Mouse (Mus musculus): ENCODE measurements around the gene Tubb5.
A peak's percentile ranks its signal among the peaks of the same experiment; 100 is the strongest.

Tubb5 gene

GRCm38 (mm10) chr17:35825109-35825850, 12.8 kb downstream of the Tubb5 start:
- DNase-seq, result no peak

DNA sequence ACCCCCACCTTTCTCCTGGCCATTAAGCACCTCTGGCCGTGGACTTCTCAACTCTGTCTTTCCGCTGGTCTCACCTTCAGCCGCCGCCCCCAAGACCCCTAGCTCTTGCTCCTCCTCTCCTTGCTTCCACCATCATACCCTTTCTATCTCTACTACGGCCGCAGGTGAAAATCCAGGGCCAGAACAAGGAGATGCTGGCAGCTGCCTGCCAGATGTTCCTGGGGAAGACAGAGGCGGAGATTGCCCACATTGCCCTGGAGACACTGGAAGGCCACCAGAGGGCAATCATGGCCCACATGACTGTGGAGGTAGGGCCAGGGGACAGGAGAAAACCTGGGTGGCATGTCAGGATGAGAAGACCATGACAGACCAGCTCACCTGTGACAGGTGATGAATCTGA, 13.7 kb downstream of the Tubb5 start:
- DNase-seq, result peak in 1 of 2 experiments; percentile 38

DNA sequence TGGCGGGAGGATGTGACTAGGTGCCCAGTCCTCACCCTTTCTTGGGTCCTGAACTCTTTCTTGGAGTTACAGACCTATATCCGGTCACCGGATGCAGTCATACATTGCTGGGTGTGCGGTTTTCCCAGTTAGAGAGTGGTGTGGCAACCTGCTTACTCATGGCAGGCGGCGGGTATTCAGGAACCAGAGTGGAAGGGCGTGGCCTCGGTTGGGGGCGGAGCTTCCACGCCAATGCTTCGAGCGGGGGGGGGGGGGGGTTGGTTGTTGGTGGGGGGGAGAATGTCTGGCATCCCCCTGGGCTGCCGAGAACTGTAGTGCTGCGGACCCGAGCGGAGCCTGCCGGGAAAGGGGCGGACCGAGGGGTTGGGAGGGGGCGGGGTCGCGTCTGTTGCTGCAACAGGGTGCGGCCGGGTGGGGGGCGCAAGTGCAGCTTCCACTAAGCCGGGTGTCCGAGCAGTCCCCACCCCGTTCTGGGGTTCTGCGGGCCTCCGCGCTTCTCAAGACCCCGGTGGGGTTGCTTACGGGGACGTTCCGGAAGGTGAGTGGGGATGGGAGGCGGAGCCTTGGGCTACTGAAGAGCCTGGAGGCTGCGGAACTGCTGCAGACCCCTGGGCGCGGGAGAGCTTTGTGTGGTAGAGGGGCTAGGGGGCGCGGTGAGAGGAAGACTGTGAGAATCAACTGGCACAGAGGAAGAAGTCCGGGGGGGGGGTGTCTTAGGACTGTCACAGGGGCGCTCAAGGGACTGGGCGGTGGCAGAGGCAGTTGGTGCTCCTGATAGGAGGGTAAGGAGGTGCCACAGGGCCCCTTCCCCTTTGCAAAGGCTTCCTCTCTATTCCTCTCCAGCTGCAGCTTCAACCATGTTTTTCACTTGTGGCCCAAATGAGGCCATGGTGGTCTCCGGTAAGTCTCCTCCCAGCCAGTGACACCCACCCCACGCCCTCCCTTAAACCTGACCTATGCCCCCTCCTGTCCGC, 14.9 kb downstream of the Tubb5 start, which contains the start of gene Flot1:
TSS of gene Flot1 (plus strand) at position 267 of the 974 bp plus-strand sequence.
- peak; percentile 88 to 92 for DNase-seq

DNA sequence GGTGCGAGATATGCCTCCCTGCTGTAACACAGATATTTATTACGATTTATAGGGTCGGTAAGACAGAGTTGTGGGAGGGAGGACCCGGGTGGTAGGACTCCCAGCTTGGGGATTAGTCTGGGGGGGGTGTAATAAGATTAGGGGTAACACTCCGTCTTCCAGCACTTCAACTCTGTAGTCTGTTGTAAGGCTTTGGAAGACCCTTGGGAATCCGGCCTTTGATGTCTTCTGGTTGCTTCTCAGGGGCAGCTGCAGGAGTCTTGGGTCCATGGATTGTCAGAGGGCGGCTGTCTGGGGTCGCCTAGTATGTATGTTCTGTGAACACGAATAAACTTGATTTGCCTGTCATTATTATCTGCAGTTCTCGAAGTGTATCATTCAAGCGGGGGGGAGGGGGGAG, 15.5 kb downstream of the Tubb5 start:
- no peak for DNase-seq

GRCm38 (mm10) chr17:35821439-35822430, 16.4 kb downstream of the Tubb5 start, which contains the start of gene Ier3:
Ier3 (plus strand) TSS chr17:35821684.
- peak; percentile 81 to 86 for DNase-seq

DNA sequence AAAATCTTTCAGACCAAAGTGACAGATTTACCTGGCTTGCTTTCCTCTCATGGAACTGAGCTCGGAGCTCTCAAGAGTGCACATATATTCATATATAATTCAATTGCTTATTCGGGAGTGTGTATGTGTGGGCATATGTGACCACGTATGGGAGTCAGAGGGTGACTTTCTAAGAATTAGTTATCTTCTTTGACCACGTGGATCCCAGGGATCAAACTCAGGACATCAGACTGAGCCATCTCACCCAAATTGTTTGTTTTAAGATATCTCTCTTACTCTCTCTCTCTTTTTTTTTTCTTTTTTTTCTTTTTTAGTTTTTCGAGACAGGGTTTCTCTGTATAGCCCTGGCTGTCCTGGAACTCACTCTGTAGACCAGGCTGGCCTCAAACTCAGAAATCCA, 18.0 kb downstream of the Tubb5 start:
- DNase-seq, result no peak

DNA sequence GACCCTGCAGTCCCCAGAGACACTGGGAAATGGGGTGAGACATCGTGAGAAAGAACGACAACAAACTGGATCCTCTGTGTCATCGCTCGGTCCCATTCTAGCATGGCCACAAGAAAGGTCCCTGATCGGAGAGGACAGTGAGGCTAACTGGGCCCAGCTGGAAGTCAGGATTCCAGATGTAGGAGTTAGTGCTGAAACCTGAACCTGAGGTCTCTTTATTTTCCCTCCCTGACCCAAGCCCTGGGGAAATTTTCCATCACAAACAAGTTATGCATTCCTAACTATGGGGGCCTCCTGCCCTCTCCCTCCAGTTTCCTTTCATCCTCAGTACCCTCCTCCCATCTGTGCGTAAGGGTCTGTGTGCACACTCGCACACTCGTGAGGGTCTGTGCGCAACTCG, 20.9 kb downstream of the Tubb5 start:
- DNase-seq, result no peak

- no peak for DNase-seq
Observed at GRCm38 (mm10) chr17:35816686-35817085, 21.4 kb downstream of the Tubb5 start.

GRCm38 (mm10) chr17:35815836-35816235, 22.3 kb downstream of the Tubb5 start:
- no peak for DNase-seq

DNA sequence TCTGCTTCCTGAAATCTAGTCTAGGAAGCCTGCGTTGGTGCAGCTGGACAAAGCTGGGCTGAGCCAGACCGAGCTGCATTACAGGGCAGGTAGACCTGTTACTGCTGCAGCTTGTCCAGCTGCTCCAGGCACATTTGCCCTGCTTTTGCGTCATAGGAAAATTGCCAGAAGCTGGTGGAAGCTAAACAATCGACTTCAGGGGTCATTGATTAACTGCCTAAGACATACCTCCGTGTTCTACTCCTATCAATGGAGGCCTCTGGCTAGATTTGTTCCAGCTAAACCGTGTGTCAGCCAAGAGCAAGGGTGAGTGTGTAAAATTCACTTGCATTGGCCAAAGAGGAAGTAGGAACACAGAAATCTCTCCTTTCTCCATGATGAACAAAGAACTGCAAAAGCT, 23.4 kb downstream of the Tubb5 start:
- DNase-seq, result no peak

GRCm38 (mm10) chr17:35813653-35814052, 24.5 kb downstream of the Tubb5 start:
- DNase-seq, result no peak

DNA sequence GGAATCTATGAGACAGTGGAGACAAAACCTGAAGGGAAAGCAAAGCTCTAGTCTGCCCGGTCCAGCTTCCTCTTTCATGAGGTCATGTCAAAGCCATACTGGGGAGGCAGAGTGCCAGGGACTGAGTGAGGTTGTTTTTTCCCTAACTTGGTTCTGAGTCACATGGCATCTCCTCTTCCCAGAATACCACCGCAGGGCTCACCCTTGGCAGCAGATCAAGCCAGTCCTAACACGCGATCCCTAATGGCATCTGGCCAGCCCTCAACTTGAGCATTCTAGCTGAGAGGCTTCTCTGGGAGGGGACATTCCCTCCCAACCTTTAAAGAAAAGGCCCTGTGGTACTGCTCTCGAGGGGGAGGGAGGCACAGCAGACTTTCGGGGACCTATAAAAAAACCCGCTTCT, 24.9 kb downstream of the Tubb5 start:
- DNase-seq, result peak; percentile 75 to 79

- DNase-seq, result no peak
Observed at GRCm38 (mm10) chr17:35812736-35813135, 25.4 kb downstream of the Tubb5 start.

DNA sequence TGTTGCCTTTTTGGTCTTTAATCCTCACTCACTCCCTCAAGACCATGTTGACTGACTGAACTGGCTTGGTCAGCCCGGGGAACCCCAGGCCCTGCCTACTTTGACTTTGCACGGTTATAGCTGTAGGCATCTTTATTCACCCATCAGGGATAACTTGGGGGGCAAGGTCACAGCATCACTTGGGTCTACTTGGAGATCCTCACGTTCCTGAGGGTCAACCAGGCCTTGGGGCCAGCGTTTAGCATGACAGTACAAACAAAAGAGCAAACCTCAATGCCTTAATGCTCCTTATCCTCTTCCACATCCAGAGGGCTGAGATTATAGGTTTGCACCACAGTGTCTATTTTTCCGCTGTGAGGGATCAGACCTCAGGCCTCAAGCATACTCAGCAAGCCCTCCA, 25.8 kb downstream of the Tubb5 start:
- DNase-seq, result no peak

DNA sequence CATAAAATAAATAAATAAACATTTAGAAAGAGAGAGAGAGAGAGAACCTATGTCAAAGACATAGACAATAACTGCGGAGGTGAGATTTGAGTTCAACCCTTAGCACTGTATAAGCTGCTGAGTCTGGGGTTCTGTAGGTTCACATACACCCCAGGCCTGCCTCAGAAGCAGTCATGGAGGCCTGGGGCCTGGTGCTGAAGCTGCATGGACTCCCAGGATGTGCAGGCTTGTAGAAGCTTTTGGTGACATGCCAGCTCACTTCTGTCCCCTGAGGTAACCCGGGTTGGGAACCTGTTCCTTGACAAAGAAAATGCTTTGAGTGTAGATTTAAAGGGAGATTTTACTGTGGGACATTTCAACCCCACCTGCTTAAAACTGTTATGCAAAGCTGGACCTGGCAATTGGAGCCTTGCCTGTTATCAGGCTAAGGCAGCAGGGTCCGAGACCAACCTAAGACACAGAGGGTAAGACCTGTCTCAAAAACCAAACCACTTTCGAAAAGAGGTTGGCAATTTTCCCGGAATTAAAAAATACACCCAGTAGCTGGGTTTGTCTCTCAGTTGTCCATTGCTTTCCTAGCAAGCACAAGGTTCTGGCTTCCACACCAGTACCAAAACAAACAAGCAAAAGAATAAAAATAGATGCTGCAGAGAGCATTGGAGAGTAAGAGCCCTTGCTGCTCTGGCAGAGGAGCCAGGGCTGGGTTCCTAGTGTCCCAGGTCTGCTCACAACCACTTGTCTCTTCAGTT, 27.0 kb downstream of the Tubb5 start:
- DNase-seq, result no peak

- DNase-seq, result no peak
Observed at GRCm38 (mm10) chr17:35809395-35809794, 28.7 kb downstream of the Tubb5 start.

GRCm38 (mm10) chr17:35808073-35808472, 30.0 kb downstream of the Tubb5 start:
- DNase-seq, result no peak

DNA sequence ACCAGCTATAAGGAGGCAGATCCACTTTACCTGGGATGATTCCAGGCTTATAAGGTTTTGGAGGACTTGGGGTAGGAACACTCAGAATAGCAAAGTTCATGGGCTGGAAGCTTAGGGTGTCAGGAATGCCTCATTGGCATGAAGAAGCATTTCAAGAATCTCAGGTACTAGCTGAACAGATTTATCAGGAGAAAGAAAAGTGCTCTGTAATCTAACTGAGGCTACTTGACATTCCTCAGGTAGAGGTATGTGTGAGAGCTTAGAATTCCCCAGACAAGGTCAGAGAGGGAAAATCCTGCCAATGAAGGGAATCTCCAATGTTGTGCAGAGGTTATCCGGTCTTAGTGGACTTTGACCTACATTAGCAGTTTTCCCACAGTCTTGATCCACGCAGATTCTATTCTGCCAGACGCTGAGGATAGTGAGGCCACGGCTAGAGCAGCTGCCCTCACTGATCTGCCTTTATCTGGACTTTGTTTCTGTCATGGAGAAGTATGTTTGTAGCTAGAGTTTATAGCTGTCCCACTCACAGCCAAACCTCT, 34.2 kb downstream of the Tubb5 start:
- no peak for DNase-seq

DNA sequence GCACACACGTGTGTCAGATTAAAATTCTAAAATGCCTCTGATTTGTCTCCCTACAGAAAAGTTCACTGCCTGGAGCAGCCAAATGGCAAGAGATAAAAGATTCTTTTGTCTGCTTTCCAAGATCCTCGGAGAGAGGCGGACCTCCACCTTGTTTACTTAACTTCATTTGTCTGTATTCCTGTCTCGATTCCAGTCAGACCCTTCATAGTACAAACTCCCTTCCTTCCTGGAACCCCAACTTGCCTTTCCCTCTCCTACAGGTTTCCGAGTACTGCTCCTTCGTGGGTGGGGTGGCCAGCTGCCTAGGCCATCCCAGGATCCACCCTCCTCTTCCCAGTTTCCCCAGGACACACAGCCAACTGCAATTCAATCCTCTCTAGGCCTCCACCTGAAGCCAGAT, 35.1 kb downstream of the Tubb5 start:
- no peak for DNase-seq

GRCm38 (mm10) chr17:35800905-35801304, 37.2 kb downstream of the Tubb5 start:
- DNase-seq, result no peak

DNA sequence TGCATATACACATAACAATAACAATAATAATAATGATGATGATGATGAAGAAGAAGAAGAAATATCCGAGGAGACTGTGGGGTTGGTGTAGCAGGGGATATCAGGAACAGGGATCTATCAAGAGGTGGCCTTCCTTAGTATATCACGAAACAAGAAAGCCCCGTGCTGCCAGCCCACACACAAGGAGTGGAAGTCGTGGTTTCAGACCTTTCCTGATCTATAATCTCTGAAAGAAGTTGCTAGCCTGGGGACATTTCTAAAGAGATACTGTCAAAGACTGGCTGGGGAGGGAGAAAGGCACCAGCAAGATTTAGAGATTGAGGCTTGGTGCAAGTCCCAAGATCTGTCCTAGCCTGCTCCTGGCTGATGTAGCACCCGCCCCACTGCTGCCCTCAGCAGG, 41.3 kb downstream of the Tubb5 start:
- DNase-seq, result no peak
